Mouse (Mus musculus): ENCODE measurements at regions not wholly inside any gene's neighbourhood (a gene's known extent, or its start where the extent isn't known, plus 50 kb on each side); places are given as distances from the start of the nearest gene placed in this dataset. TPM values are rescaled to one million over a fixed set of nuclear protein-coding genes. Genes with fewer than 3 reads are reported as not detected.

DNA sequence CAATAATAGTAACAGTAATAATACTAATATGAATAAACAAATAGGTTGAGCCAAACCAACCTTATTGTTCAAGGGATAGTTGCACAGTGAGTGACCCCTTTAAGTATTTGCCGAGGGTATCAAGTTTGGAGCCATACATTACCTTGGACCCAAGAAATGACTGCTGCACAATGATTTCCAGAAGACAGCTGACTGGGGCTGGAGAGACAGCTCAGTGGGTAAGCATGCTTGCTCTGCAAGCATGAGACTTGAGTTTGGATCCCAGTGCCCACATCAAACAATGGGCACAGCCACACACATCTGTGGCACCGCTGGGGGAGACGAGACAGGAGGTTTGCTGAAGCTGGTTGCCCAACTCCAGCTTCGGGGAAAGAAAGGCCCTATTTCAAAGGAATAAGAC, 126.7 kb downstream of the Ndfip2 start:
- Histone ChIP-seq H3K27me3 (no peaks in the 10 kb centered on the region), H3K4me2 (no peak overlapping the region), H3K4me3 (no peak overlapping the region), H3K27ac (no peak overlapping the region), H3K9me3 (no peaks in the 10 kb centered on the region), H3K36me3 (no peaks in the 10 kb centered on the region), H3K4me1 (peaks cover 10% of the 10 kb centered on the region), H3K9ac (no peak overlapping the region)
- 77% methylated on average over 4 of the region's 4 CpGs for WGBS
- no peak for ATAC-seq (ENCODE audit: borderline replicate concordance, extremely low read depth, low FRiP score, low TSS enrichment)

DNA sequence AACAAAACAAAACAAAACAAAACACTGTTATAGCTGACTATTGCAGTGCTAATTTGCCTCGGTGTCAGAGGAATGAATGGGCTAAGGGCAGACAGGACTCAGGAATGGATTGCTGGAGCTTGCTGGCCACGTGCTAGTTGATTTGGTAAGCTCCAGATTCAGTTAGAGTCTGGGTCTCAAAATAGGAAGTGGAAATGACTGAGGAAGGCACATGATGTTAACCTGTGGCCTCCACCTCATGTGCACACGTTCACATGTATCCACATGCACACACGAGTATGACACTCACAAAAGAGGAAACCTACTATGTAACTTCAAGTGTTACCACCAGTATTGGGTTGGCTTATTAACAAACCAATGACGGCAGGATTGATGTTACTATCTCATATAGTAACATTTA, 125.0 kb downstream of the Ndfip2 start:
- no peak overlapping the region for H3K9ac ChIP-seq
- WGBS: 62% methylated on average over 5 of the region's 5 CpGs

DNA sequence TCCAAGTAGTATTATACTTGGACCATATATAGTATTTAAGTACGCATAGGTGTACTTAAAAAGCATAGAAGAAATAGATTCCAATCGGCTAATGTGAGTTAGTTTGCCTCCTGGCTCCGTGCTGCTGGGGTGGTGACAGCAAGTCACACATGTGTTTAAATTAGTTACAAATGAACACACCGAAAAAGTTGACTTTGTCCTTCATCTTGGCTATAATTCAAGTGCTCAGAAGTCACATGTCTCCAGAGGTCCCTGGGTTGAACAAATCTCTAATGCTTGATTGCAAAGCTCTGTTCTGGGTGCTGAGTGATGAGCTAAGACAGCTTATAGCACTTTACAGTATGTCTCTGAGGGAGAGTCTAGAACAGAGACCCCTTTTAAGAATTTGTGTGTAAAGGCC, 121.7 kb downstream of the Ndfip2 start:
- Histone ChIP-seq H3K9me3 (no peaks in the 10 kb centered on the region), H3K4me2 (no peak overlapping the region), H3K4me1 (peaks cover 31% of the 10 kb centered on the region), H3K9ac (no peak overlapping the region), H3K4me3 (no peak overlapping the region), H3K27me3 (no peaks in the 10 kb centered on the region), H3K27ac (no peak overlapping the region), H3K36me3 (no peaks in the 10 kb centered on the region)
- ATAC-seq (ENCODE audit: borderline replicate concordance, extremely low read depth, low FRiP score, low TSS enrichment): no peak
- 54% methylated on average over 4 of the region's 4 CpGs for WGBS

More for the DNA sequence above, 125.0 kb downstream of the Ndfip2 start:
- Histone ChIP-seq H3K9me3 (no peaks in the 10 kb centered on the region), H3K27me3 (no peaks in the 10 kb centered on the region), H3K27ac (no peak overlapping the region), H3K36me3 (no peaks in the 10 kb centered on the region), H3K4me3 (no peak overlapping the region), H3K4me1 (peaks cover 16% of the 10 kb centered on the region), H3K4me2 (no peak overlapping the region)
- no peak for ATAC-seq (ENCODE audit: borderline replicate concordance, extremely low read depth, low FRiP score, low TSS enrichment)

DNA sequence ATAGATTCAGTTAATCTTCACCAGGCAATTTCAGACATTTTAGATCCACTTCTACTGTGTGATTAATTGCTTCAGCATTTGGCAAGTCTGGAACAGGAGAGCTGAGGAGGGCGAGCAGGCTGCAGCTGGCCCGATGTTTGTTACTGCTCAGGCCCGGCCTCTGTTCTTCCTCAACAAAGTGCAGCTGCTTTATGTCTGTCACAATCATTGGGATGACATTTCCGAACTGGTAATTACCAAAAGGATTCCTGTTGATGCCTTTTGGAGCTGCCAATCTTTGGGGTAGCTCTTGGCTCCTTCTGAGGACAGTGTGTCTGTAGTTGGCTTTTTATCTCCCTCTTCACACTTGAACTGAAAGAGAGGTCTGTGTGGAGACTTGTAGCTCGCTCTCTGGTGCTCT, 119.4 kb downstream of the Ndfip2 start:
- Histone ChIP-seq H3K27me3 (no peaks in the 10 kb centered on the region), H3K9me3 (no peaks in the 10 kb centered on the region), H3K4me2 (no peak overlapping the region; the same call in 1 of the 2 replicates), H3K27ac (no peak overlapping the region; the same call in 1 of the 2 replicates), H3K9ac (no peak overlapping the region), H3K4me3 (no peak overlapping the region), H3K4me1 (peaks cover 31% of the 10 kb centered on the region), H3K36me3 (no peaks in the 10 kb centered on the region)
- ATAC-seq (ENCODE audit: borderline replicate concordance, extremely low read depth, low FRiP score, low TSS enrichment): no peak
- 9% methylated on average over 5 of the region's 5 CpGs for WGBS

DNA sequence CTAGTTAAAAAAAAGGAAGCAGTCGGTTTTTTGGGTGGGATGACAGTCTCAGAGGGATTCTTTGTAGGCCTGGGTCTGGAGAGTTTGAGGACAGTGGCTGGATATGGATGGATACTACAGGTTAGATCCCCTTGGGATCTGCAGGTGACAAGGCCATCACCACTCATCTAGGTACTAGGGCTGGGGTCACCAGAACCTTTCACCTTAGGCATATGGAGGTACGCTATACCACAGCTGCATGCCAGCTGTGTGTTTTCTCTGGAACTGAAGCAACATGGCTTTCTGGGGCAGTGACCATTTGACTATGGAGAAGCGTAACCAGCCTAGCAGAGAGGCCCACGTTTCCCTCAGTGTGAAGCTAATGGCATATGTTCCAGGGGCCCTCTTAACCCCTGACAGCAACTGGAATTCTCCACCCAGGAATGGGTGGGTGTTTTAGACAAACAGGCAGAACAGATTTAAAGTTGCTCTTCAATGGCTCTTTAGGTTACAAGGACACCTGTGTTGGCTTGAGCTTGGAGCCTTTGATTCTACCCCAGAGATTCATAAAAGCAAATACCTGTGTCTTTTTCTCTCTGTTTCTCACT, 118.8 kb downstream of the Ndfip2 start:
- Histone ChIP-seq H3K4me1 (peaks cover 27% of the 10 kb centered on the region), H3K9ac (no peak overlapping the region)
- peak; percentile 49; the same call in 1 of the 2 replicates for ATAC-seq (ENCODE audit: borderline replicate concordance, extremely low read depth, low FRiP score, low TSS enrichment)

DNA sequence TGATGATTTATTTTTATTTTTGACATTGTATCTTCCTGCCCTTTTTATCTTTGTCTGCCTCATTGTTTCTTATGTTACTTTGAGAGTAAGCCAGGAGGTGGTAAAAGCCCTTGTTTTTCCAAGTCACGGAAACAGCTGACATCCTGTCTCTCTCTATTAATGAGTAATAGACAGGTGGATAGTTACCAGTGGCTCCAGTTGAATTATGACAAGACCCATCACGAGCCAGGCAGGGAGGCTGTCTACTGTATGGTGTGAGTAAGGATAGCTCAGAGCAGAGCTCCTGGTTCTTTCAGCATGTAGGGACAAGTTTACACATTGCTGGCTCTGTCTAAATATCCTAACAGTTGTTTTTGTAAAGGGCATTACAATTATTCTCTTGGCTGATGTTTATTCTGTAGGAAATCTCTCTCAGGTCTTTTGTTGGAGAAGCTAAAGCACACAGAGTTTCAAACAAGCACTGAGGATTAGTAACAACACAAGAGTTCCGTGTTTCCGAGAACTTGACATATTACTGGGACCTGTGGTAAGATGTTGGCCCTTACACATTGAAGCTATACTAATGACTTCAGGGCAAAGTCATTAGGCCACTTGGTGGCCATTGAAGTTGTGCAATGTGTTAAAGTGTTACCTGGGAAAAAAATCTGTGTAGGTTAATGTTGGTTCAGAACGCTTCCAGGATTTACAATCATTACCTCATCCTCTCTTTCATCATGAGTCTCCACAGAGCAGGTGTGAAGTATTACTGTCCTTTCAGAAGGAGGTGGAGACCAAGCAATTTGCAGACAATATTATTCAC, 111.5 kb downstream of the Ndfip2 start:
- Histone ChIP-seq H3K27ac (no peak overlapping the region), H3K4me3 (no peak overlapping the region), H3K27me3 (no peaks in the 10 kb centered on the region), H3K36me3 (no peaks in the 10 kb centered on the region), H3K4me1 (no peaks in the 10 kb centered on the region), H3K9ac (no peak overlapping the region), H3K9me3 (no peaks in the 10 kb centered on the region), H3K4me2 (no peak overlapping the region)
- no peak for ATAC-seq (ENCODE audit: borderline replicate concordance, extremely low read depth, low FRiP score, low TSS enrichment)
- 65% methylated on average over 5 of the region's 5 CpGs for WGBS

More for the DNA sequence above, 118.8 kb downstream of the Ndfip2 start:
- no peaks in the 10 kb centered on the region for H3K27me3 ChIP-seq
- no peak overlapping the region for H3K27ac ChIP-seq
- no peak overlapping the region for H3K4me2 ChIP-seq
- no peak overlapping the region for H3K4me3 ChIP-seq
- H3K36me3 ChIP-seq: no peaks in the 10 kb centered on the region
- 56% methylated on average over 4 of the region's 4 CpGs for WGBS
- H3K9me3 ChIP-seq: no peaks in the 10 kb centered on the region

DNA sequence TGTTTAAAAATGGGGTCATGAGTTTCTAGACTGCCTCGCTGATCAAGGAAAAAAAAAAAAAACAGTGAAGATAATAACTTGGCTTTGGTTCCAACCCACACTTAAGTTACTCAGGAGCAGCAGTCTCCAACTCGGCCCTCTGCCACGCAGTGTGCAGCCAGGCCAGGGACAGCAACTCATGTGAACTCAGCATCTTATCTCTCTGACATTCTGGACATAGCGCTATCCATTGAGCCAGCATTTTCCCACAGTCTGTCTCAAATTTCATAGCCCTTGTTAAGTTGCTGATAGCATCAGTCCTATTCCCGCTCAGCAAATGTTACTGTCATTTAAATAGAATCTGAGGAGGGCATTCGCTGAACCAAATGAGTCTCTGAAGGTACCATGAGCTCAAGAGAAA, 102.2 kb downstream of the Ndfip2 start:
- H3K9ac ChIP-seq: no peak overlapping the region
- no peak overlapping the region for H3K27ac ChIP-seq
- no peak overlapping the region for H3K4me2 ChIP-seq
- no peaks in the 10 kb centered on the region for H3K27me3 ChIP-seq
- no peaks in the 10 kb centered on the region for H3K9me3 ChIP-seq
- H3K4me1 ChIP-seq: no peaks in the 10 kb centered on the region
- ATAC-seq (ENCODE audit: borderline replicate concordance, extremely low read depth, low FRiP score, low TSS enrichment): peak; percentile 70; the same call in 1 of the 2 replicates
- WGBS: 30% methylated on average over 6 of the region's 6 CpGs
- no peaks in the 10 kb centered on the region for H3K36me3 ChIP-seq
- no peak overlapping the region for H3K4me3 ChIP-seq

DNA sequence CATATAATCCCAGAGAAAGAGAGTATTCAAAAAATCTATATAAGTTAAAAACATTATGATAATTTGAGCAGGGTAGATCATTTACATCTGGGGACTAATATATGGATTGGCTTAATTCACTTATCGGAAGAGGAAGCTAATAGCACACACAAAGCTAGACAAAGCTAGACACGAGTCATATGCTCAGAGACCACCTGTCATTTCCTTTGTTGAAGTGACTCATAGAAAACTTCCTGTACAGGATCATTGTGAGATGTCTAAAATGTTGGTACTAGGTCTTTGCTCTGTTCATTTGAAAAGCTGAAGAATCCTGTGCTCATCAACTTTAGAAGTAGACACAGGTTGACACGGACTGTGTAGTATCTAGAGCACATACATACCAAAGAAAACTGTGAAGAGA, 101.5 kb downstream of the Ndfip2 start:
- WGBS: 78% methylated on average over 3 of the region's 3 CpGs
- H3K27ac ChIP-seq: no peak overlapping the region

More for the DNA sequence above, 101.5 kb downstream of the Ndfip2 start:
- no peaks in the 10 kb centered on the region for H3K27me3 ChIP-seq
- no peaks in the 10 kb centered on the region for H3K36me3 ChIP-seq
- no peak overlapping the region for H3K4me2 ChIP-seq
- H3K4me3 ChIP-seq: no peak overlapping the region
- no peaks in the 10 kb centered on the region for H3K4me1 ChIP-seq
- no peak overlapping the region for H3K9ac ChIP-seq
- no peak for ATAC-seq (ENCODE audit: borderline replicate concordance, extremely low read depth, low FRiP score, low TSS enrichment)
- no peaks in the 10 kb centered on the region for H3K9me3 ChIP-seq

Small RNA genes in the stretch of these regions (microRNA-seq; reads per million reads assigned to microRNA genes)
- gene Gm22406 (not detected), gene Mir6390 (not detected)

Measured in lung, embryonic 15.5 days (tissue).